Mouse (Mus musculus) monocyte, adult 59 days (primary cell): ENCODE results near the gene Srd5a1. TPM values are rescaled to one million over a fixed set of nuclear protein-coding genes. Genes with fewer than 3 reads are reported as not detected.

Experiments
- total RNA-seq, 2 experiments: library from RNA; stranded (reverse); gene quantifications; one replicate each; pipeline ENCODE4 v1.2.4; 2023

Gene Srd5a1
- total RNA-seq: under 1 TPM; 0.46 to 0.89 TPM

DNA sequence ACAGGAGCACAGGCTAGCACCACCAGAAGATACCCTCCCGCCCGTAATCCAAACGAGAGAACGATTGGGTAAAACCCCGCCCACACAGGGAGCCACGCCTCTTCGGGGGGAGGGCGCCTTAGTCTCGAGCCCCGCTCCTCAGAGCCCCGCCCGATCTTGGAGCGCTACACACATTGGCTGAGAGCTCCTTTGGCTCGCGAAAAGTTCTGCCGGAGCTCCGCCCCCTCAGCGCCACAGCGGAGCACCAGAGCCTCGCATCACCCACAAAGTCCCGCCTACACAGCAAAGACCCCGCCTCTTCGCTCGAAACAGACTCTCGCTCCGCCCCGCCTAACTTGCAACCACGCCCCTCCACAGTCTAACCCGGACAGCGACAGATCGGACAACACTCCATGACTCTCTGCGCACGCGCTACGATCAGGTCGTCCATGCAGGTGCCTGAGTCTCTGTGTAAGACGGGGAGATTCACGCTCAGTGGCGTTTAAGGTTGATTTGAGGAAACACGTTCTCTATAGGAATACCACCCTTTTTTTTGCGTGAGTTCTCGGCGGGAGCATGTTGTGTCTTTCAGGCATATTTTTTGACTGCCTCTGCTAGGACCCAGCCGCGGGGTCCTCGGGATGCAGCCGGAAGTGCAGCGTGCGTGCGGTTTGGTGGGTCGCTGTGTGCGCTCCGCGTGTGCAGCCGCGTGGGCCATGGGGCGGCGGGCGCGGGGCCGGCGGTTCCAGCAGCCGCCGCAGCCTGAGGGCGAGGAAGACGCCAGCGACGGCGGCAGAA, at the start of gene Srd5a1:
Gene Srd5a1, minus strand, starts transcription at position 45 of the 777 bp plus-strand sequence.

DNA sequence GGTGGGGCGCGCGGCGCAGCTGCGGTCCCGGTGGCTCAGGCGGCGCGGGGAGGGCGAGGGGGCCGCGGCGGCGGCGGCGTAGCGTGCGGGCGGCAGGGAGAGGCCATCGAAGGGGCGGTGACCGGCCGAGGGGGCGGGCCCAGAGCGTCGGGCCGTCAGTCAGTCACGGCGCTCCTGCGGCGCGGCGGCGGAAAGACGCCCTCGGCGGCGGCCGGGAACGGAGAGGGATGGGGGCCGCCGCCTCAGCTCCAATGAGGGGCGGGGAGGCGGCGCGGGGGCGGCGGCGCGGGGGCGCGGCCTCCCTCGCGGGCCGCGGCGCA, 76.9 kb downstream of the Srd5a1 start, which contains the start of gene Tent4a:
Gene Tent4a, minus strand, starts transcription at position 284 of the 320 bp plus-strand sequence.

DNA sequence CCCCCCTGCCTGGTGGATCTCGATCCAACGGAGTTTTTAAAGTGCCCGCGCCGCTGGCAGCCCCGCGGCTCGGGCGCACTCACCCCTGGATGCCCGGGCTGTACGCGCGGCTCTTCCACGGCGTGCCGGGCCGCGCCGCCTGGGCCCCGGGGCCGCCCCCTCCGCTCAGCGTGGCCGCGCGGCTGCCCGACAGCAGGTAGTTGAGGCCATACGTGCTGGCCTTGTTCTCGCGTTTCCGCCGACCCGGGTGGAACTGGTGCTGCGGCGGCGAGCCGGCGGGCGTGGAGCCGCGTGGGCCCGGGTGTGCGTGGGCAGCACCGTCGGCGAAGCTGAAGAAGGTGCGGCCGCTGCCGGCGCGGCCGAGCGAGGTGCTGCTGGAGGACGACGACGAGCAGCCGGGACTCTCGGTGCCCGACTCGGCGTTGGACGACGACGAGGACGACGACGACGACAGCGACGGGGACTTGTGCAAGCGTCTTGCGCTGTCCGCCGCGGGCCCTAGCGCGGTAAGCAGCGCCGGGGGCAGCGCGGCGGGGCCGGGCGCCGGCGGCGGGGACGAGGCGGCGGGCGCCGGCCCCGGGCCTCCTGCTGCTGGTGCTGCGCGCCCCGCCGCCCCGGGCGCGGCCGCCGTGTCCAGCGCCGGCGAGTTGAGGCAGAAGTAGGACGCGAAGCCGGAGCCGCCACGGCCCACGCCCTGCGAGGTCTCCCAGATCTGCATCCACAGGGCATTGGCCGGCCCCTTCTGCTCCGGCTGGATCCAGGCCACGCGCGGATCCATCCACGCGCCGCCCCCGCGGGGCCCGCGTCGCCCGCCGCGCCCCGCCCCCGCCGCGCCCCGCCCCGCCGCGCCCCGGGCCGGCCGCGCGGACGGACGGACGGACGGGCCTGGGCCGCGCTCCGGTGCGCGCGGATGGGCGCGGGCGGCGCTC, 77.6 kb downstream of the Srd5a1 start, which contains the start of gene Nsun2:
Gene Nsun2, plus strand, starts transcription at position 342 of the 929 bp plus-strand sequence.

Other genes starting within 250 kb of the Srd5a1 start
- gene Nsun2, start 77.7 kb downstream of the Srd5a1 start, total RNA-seq: 10 to 100 TPM; 60.5 to 70.5 TPM
- gene Tent4a, start 76.8 kb downstream of the Srd5a1 start, total RNA-seq: 10 to 100 TPM; 25.3 to 26.8 TPM
- gene Ube2ql1, start 128.4 kb upstream of the Srd5a1 start, total RNA-seq: not detected
- gene Med10, start 191.0 kb upstream of the Srd5a1 start, total RNA-seq: 10 to 100 TPM; 43.3 to 47.1 TPM